Mouse (Mus musculus): ENCODE measurements around the gene Rhobtb1.

The Rhobtb1 gene

DNA sequence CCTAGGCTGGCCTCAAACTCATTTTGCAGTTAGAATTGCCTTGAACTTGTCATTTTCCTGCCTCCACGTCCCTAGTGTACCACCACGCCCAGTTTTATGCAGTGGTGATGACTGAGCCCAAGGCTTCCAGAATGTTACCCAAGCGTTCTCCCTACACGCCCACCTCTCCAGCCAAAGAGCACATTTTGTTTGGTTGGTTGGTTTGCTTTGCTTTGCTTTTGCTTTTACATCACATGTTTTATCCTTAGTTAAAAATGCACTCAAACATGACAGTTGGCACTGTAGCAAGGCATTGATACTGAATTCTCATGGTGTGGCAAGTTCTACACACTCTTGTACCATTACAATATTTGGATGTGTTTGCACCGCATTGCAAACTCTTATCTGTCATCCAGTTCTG, 12.0 kb downstream of the Rhobtb1 start:
- no peak for DNase-seq (ENCODE audit: low spot score in 2 of 2)

DNA sequence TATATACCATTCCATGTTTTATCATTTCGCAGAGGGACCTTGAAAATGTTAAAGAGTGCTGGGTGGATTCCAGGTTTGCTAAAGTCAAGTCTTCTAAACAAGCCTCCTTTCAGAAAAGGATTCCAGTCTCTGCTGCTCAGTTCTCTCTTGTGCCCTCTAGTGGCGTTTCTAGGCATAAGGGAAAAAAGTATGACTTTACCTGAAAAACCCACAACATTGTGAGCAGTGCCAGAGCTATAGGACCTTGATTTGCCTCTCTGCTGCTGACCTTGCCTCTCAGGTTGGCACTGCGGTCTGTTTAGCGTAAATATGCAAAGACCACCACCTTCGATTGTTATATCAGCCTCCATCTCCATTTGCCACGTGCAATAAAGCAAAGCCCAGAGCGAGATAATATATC, 13.9 kb downstream of the Rhobtb1 start:
- DNase-seq (ENCODE audit: low spot score in 2 of 2): no peak

DNA sequence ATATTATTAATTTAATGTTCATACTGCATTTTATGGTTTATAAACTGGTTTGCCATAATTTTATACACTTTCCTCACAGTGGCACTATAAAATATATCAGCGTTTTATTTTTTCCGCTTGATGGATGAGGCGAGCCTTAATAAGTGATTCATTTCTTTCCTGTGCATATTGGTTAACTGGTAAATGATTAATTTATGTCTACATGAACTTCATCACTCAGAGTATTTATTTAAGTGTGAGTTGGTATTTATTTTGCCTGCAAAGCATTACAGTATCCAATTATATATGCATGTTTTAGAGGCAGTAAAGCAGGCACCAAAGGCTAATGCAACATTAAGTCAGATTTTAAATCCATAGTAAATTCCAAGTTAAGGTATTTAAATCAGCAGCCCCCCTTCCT, 14.6 kb downstream of the Rhobtb1 start:
- DNase-seq (ENCODE audit: low spot score in 2 of 2): no peak

DNA sequence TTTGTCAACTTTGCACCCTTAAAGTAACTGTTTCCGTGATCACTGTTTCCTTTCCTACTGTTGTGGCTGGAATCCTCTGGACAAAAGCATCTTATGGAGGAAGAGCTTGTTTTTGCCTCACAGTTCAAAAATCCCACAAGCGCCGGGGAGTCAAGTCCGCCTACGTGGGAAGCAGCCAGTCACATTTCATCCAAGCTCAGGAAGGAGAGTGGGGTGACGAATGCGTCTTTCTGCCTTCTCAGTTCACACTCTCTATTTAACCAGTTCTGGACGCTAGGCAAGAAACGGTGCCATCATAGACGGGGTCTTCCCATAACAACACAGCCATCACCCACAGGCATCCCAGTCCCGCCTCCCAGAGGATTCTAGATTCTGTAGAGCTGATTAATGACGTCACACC, 15.3 kb downstream of the Rhobtb1 start:
- no peak for DNase-seq (ENCODE audit: low spot score in 2 of 2)

- DNase-seq (ENCODE audit: low spot score in 2 of 2): no peak
Observed at GRCm38 (mm10) chr10:69172412-69172811, 21.2 kb downstream of the Rhobtb1 start.

GRCm38 (mm10) chr10:69176116-69176515, 24.9 kb downstream of the Rhobtb1 start:
- DNase-seq (ENCODE audit: low spot score in 2 of 2): no peak

- DNase-seq (ENCODE audit: low spot score in 2 of 2): no peak
Observed at GRCm38 (mm10) chr10:69179341-69179740, 28.1 kb downstream of the Rhobtb1 start.

DNA sequence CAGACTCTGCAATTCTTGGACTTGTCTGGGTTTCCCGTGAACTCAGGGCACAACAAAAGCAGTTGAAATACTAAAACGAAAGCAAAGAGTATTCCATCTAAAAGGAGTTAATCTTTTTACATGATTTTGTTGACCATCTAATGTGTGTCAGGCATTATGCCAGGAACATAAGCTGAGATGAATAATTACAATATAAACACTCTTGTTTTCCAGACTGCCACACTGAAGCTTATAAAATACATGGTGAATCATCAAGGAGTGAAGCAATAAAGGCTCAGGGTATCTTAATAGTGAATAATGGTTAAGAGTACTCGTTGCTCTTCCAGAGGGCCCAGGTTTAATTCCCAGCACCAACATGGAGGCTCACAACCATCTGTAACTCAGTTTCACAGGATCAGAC, 29.8 kb downstream of the Rhobtb1 start:
- no peak for DNase-seq (ENCODE audit: low spot score in 2 of 2)

DNA sequence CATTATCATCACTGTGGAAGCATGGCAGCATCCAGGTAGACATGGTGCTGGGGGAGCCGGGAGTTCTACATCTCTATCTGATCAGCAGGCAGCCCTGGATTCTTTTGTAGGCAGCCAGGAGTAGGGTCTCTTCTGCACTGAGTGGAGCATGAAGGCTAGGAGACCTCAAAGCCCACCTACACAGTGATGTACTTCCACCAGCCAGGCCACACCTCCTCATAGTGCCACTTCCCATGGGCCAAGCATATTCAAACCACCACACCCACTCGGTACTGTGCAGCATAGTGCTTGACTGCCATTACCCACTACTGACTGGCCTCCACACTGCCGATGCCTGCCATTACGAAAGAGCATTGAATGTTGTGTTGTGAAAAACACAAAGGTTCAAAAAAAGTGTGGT, 33.7 kb downstream of the Rhobtb1 start:
- DNase-seq (ENCODE audit: low spot score in 2 of 2): no peak

DNA sequence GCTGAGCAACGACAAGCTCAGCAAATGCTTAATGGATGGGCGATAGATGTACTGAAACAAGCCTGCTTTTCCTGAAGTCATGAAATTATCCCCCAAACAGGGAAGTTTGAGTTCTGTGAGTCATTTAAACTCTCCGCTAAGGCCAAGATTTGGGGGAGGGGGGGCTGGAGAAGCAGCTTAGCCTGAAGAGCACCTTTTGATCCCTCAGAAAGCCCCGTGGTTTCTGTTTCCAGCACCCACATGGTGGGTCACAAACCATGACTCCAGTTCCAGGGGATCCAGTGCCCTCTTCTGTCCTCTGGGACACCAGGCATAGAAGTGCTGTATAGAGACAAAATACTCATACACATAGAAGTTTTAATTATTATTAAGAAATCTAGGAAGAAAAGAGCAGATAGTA, 34.2 kb downstream of the Rhobtb1 start:
- no peak for DNase-seq (ENCODE audit: low spot score in 2 of 2)

DNA sequence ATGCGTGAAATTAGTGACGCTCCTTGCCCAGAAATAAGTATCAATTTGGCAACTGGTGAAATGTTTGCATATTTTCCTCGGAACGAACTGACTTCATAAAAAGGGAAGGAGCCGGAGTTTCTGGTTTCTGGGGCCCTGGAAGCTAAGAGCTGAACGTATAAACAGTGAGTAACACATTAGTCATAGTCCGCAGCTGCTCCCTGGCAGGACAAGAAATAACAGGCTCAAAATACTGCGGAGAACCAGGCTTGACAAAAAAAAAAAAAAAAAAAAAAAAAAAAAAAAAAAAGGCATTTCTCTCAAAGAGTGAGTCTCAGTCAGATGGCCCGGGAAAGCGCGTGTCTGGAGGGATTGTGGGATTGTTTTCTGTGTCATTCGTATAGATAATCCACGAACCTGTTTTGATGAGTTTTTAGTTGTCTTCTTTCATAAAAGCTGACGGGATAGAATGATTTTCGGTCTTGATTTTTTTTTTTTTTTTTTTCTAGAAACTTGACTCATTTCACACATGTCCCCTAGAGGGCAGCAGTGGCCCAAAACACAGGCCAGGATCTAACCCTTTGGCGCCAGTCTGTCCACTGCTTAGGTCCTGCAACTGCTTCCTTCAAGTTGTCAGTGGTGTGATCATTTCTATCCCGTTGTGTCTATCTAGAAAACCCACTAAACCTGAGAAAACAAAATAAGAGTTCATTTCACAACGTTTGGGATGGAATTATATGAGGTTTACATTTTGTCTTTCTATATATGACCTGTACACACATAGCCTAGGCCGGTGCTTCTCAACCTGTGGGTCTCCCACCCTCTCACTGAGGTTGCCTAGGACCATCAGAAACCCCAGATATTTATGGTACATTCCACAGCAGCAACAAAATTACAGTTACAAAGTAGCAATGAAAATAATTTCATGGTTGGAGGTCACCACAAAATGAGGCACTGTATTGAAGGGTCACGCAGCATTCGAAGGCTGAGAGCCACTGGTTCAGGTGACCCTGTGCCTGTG, 35.0 kb downstream of the Rhobtb1 start:
- peak; percentile 63 to 77 for DNase-seq (ENCODE audit: low spot score in 2 of 2)

DNA sequence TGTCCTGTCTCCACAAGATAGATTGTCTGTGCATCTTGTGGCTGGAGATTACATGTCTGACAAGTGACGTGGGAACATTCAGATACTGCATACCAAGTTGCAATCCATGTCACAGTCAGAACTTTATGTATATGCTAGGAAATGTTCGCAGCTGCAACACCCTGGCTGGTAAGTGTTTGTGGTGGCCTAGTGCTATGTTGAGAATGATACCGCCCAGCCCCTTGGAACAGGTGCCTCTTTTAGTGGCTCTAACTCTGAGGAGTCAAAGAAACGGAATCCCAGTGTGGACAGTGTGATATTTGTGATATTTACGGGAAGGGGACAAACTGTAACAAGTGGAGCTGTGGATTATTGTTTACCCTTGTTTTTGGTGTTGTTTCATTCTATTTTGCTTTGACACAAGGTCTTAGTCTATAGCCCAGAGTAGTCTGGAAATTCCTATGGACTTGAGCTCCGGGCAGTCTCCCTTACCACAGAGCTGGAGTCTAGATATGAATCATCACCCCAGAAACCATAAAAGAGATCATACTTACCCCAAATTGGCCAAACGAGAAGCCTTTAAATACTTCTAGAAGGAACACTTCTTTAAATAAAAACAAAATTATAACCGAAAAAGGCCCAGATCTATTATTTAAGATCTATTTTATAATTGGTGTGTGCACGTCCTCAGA, 36.7 kb downstream of the Rhobtb1 start:
- DNase-seq (ENCODE audit: low spot score in 2 of 2): no peak

GRCm38 (mm10) chr10:69190434-69191160, 39.4 kb downstream of the Rhobtb1 start:
- no peak for DNase-seq (ENCODE audit: low spot score in 2 of 2)

GRCm38 (mm10) chr10:69192266-69192665, 41.0 kb downstream of the Rhobtb1 start:
- no peak for DNase-seq (ENCODE audit: low spot score in 2 of 2)

DNA sequence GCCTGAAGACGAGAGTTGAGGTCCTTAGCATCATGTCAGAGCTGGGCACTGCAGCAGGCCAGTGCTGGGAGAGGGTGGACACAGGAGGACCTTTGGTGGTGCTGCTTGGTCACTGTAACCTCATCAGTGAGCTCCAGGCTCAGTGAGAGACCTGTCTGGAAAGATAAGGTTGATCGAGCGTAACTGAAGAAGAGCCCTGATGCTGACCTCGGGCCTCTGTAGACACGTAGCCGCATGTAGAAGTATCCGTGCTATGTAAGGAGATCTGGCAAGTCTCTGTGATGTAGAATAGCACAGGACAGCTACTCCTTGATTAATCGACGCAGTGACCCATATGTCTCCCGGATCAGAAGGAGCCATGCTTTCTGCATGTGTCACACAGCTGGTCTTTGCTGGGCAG, 42.5 kb downstream of the Rhobtb1 start:
- no peak for DNase-seq (ENCODE audit: low spot score in 2 of 2)

DNA sequence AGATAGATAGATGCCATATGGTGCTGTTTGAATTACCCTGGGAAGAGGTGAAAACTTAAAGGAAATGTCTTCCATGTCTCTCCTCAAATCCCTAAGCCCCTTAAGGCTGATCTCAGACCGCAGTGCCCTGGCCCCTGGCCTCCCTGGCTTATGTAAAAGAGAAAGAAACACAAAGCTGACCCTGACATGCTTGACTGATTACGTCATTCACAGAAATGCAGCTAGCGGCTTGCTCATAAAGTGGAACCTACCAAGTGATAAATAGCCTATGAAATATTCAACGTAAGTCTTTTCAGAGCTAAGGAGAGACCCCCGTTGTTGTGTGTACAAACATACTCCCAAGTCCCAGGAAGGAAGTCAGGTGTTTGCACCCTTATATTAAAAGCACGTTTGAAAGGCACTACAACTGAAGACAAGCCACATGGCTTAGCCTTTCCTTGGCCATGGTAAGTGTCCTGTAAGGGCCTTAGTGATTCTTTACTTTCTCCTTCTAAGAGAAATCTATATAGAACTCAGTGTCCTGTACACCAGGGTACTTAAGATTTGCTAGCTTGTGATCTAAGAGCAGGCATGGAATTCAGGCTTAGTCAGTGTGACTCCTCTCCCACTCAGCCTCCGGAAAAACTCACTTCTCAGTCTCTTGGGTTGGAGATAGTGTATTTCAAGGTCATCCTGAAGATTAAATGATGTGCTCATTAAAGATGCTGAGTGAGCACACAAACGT, 53.6 kb downstream of the Rhobtb1 start:
- DNase-seq (ENCODE audit: low spot score in 2 of 2): no peak

- no peak for DNase-seq (ENCODE audit: low spot score in 2 of 2)
Observed at GRCm38 (mm10) chr10:69206081-69206480, 54.8 kb downstream of the Rhobtb1 start.

DNA sequence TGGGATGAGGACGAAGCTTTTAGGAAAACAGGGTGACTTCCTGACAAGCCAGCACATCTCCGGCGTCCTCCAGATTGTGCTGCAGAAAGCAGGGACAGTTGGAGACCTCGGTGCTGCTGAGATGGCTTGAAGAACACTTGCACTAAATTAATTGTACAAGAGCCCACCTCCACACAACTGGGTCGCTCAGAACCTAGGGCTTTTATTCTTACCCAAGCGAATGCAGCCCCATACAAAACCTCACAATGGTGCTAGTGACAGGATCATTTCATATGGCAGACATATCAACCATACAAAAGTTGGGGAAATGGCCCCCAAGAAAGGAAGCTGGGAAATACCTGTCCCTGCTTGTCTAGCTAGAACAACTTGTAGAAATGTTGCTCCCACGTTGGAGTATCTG, 56.2 kb downstream of the Rhobtb1 start:
- no peak for DNase-seq (ENCODE audit: low spot score in 2 of 2)

- DNase-seq (ENCODE audit: low spot score in 2 of 2): peak; percentile 62 to 65
Observed at GRCm38 (mm10) chr10:69207981-69208630, 56.9 kb downstream of the Rhobtb1 start.

- no peak for DNase-seq (ENCODE audit: low spot score in 2 of 2)
Observed at GRCm38 (mm10) chr10:69208705-69209104, 57.5 kb downstream of the Rhobtb1 start.

DNA sequence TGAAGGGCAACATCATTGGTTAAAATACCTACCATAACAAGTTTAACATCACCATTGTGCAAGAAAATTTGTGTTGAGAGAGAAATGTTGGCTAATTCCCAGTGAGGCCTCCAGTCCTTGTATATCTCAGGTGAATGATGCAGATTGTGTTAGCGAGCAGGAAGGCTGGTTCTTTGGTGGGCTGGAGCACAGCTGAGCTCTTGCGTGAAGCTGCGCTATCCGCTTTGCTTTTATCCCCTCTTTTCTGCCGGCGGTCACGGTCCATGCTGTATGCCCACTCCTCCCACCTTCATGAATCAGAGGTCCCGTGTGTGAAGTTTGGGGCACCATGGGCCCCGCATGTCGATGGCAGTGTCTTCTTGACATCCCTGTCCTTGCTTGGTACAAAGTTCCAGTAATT, 58.8 kb downstream of the Rhobtb1 start:
- DNase-seq (ENCODE audit: low spot score in 2 of 2): no peak

Data from heart, adult 9 months (tissue).